Mouse (Mus musculus) skeletal muscle tissue, adult 2 months (tissue): Measurements from ENCODE around the gene Clca3a2.
"Not testable (repeated sequence)": the region's sequence is repeated elsewhere in the genome, so short reads cannot be mapped to it uniquely, and the experiment has no call there.

Experiments used
- DNase-seq: peaks from one replicate; pipeline ENCODE4 v3.0.0-alpha.2; 2012; ENCODE audit warnings: low read depth, low spot score

Gene Clca3a2

GRCm38 (mm10) chr3:144819219-144819618 lies at the start of gene Clca3a2:
Gene Clca3a2, minus strand, starts transcription at chr3:144819494.
- DNase-seq: not testable (repeated sequence)

- no peak for DNase-seq
Measured at GRCm38 (mm10) chr3:144849584-144849983, 30.3 kb upstream of the Clca3a2 start.

GRCm38 (mm10) chr3:144849014-144849556 lies 29.8 kb upstream of the Clca3a2 start, which contains the start of gene Clca3b:
Gene Clca3b, minus strand, starts transcription at chr3:144849357.
- not testable (repeated sequence) for DNase-seq

GRCm38 (mm10) chr3:144827257-144827656 lies 8.0 kb upstream of the Clca3a2 start:
- no peak for DNase-seq

- DNase-seq: peak; percentile 35
Measured at GRCm38 (mm10) chr3:144825151-144825550, 5.9 kb upstream of the Clca3a2 start.

GRCm38 (mm10) chr3:144823331-144823730 lies 4.0 kb upstream of the Clca3a2 start:
- no peak for DNase-seq

GRCm38 (mm10) chr3:144820632-144821031 lies 1.3 kb upstream of the Clca3a2 start:
- DNase-seq: no peak

- not testable (repeated sequence) for DNase-seq
Measured at GRCm38 (mm10) chr3:144813336-144813735, 6.0 kb downstream of the Clca3a2 start.

- DNase-seq: no peak
Measured at GRCm38 (mm10) chr3:144811821-144812220, 7.5 kb downstream of the Clca3a2 start.

GRCm38 (mm10) chr3:144808153-144808925 lies 11.0 kb downstream of the Clca3a2 start:
- DNase-seq: not testable (repeated sequence)

- not testable (repeated sequence) for DNase-seq
Measured at GRCm38 (mm10) chr3:144806626-144807025, 12.7 kb downstream of the Clca3a2 start.

- DNase-seq: no peak
Measured at GRCm38 (mm10) chr3:144801861-144802260, 17.4 kb downstream of the Clca3a2 start.

- DNase-seq: no peak
Measured at GRCm38 (mm10) chr3:144785181-144786148, 33.8 kb downstream of the Clca3a2 start.

GRCm38 (mm10) chr3:144765161-144765560 lies 54.1 kb downstream of the Clca3a2 start:
- no peak for DNase-seq

- DNase-seq: no peak
Measured at GRCm38 (mm10) chr3:144761454-144761853, 57.8 kb downstream of the Clca3a2 start.

- peak; percentile 8 for DNase-seq
Measured at GRCm38 (mm10) chr3:144760592-144761309, 58.5 kb downstream of the Clca3a2 start, which contains the start of gene Clca3a1. Gene Clca3a1, minus strand, starts transcription at chr3:144760977.

GRCm38 (mm10) chr3:144759719-144760118 lies 59.6 kb downstream of the Clca3a2 start:
- DNase-seq: no peak

- DNase-seq: not testable (repeated sequence)
Measured at GRCm38 (mm10) chr3:144756103-144756502, 63.2 kb downstream of the Clca3a2 start.

GRCm38 (mm10) chr3:144753120-144753519 lies 66.2 kb downstream of the Clca3a2 start:
- no peak for DNase-seq

GRCm38 (mm10) chr3:144749062-144749963 lies 70.0 kb downstream of the Clca3a2 start:
- not testable (repeated sequence) for DNase-seq
